Mouse (Mus musculus): Measurements from ENCODE around the gene Atxn7l3b.

DNA sequence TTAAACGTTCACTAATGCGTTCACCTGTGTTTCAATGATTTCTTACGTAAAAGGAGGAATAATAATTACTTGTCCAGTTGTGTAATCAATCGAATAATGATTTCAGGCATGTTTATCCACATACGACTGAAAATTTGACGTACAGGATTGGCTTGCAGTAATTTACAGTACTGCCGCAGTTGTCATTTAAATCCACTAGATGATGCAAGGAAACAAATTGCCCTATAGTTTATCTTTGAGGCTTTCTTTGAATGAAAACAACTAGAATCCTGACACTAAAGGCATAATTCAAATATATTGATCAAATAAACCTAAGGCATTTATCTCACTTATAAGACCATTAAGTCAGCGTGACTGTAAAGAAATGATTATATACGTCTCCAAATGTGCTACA, 418 bp upstream of the Atxn7l3b start:
- no peak for TF ChIP-seq CTCF (IDR thresholded peaks at IDR 0.05; ENCODE audit: control insufficient read depth, insufficient read depth, insufficient read length)
- no peak for TF ChIP-seq USF1 (IDR thresholded peaks at IDR 0.05; ENCODE audit: low read depth)
- no peak for TF ChIP-seq MAX (IDR thresholded peaks at IDR 0.05)
- no peak for TF ChIP-seq FOSL1 (IDR thresholded peaks at IDR 0.05; ENCODE audit: insufficient read depth, low read length, poor library complexity, severe bottlenecking)
- no peak for TF ChIP-seq CEBPB (IDR thresholded peaks at IDR 0.05; ENCODE audit: low read depth)
- TF ChIP-seq MYOD1 (IDR thresholded peaks at IDR 0.05; ENCODE audit: control insufficient read depth, insufficient read length, low read depth): no peak
